Mouse (Mus musculus) activated CD4-positive, CD25-positive, alpha-beta regulatory T cell, adult 9 weeks (primary cell): Measurements from ENCODE around the gene Pcgf3. TPM values are rescaled to one million over a fixed set of nuclear protein-coding genes. Genes with fewer than 3 reads are reported as not detected.

ENCODE experiments used
- polyA plus RNA-seq: library from polyadenylated mRNA; unstranded; fragments of 100-300 nt; shearing (Covaris generic); gene quantifications from one replicate; pipeline ENCODE4 v1.2.1, GENCODE M21; 2017

The Pcgf3 gene
- 16.6 TPM for polyA plus RNA-seq

GRCm38 (mm10) chr5:108461082-108462065 is at the start of gene Pcgf3:
Gene Pcgf3, plus strand, starts transcription at chr5:108461232.

DNA sequence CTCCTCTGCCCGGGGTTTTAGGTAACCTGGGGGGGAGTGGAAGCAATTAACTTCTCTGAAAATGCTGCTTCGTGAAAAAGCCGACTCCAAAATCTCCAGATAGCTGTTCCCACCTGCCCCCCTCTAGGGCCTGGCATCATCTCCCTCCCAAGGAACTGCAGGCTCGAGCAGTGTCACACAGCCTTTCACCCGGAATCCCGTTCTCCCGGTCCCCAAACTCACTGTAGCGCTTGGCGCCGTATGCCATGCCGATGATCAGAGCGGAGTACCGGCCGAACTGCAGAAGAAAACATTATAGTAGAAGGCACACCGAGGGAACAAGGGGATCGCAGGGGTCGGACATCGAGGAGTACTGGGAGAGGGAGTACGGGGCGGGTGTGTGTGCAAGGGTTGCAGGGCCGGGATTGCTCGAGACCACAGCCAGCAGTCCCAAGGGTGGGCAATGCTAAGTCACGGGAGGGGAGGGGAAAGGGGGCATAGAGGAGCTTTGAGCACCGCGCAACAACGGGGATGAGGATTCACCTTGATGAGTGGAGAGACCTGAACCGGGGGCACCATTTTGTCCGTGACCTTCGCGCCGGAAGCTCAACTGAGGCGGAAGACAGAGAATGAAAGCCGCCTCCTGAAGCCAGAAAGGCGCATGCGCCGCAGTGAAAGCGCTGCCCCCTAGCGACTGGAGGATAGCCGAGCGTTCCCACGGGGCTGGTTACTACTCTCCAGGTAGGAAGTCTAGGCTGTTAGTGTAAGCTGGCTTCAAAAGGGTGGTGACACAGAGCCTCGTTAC is 27.0 kb upstream of the Pcgf3 start, which contains the start of gene Atp5k:
Gene Atp5k, minus strand, starts transcription at position 645 of the 784 bp plus-strand sequence.

GRCm38 (mm10) chr5:108448785-108449668 is 12.0 kb upstream of the Pcgf3 start, which contains the start of gene Mfsd7a:
Gene Mfsd7a, minus strand, starts transcription at chr5:108448891.

DNA sequence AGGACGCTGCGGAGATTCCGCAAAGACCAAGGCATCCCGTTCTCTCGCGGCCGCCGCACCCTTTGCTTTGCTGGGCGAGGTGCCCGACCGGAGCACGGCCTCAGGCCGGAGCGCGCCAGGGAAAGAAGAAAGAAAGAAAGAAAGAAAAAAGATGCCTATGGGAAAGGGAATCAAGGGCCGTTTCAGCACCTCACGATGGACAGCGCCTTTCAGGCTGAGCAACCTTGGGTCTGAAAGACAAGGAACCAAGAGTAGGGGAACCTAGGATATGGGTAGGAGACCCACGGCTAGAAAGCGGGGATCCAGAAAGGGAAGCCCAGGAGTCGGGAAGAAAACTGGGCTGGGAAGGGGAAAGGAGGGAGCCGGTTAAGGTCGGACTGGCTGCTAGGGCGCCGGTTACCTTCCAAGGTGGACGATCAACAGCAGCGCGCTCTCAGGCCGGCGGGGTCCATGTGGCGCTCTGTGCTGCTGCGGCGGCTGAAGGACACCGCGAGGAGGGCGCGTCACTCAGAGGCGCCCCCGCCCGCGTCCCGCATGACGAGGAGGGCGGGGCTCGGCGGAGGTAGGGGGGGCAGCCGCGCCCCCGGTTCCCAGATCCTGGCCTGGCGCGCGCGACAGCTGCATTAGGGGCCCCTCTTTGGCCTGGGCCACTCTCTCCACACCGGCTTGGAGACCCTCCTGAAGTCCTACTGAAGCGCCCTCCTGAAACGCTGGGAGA is 88.6 kb downstream of the Pcgf3 start, which contains the start of gene Cplx1:
Gene Cplx1, minus strand, starts transcription at position 536 of the 718 bp plus-strand sequence.

Other genes starting within 250 kb of the Pcgf3 start
- gene Dr1, start 192.3 kb upstream of the Pcgf3 start, polyA plus RNA-seq = 38.4 TPM
- gene Pigg, start 148.6 kb upstream of the Pcgf3 start, polyA plus RNA-seq = 6.0 TPM
- gene Gm42517, start 93.3 kb upstream of the Pcgf3 start, polyA plus RNA-seq = not detected
- 2.9 TPM for gene Pde6b, start 72.8 kb upstream of the Pcgf3 start, polyA plus RNA-seq
- gene Atp5k, start 26.8 kb upstream of the Pcgf3 start, polyA plus RNA-seq = 197 TPM
- not detected for gene Mfsd7a, start 12.3 kb upstream of the Pcgf3 start, polyA plus RNA-seq
- gene Cplx1, start 88.8 kb downstream of the Pcgf3 start, polyA plus RNA-seq = not detected
- gene Gak, start 168.5 kb downstream of the Pcgf3 start, polyA plus RNA-seq = 153 TPM
- gene Tmem175, start 168.5 kb downstream of the Pcgf3 start, polyA plus RNA-seq = 42.7 TPM
- 50.5 TPM for gene Idua, start 199.1 kb downstream of the Pcgf3 start, polyA plus RNA-seq
- gene Dgkq, start 208.4 kb downstream of the Pcgf3 start, polyA plus RNA-seq = 15.6 TPM
- 0.12 TPM for gene Slc26a1, start 214.3 kb downstream of the Pcgf3 start, polyA plus RNA-seq
- gene Fgfrl1, start 231.2 kb downstream of the Pcgf3 start, polyA plus RNA-seq = not detected